Mouse (Mus musculus): ENCODE results near the gene Gm10720.
"Not testable (repeated sequence)": the region's sequence is repeated elsewhere in the genome, so short reads cannot be mapped to it uniquely, and the experiment has no call there.

Gene Gm10720

GRCm38 (mm10) chr9:3015354-3015753 is at the start of gene Gm10720:
Gene Gm10720 (plus strand): TSS chr9:3015654.
- in situ Hi-C loops (cut with MboI, MseI): not testable (repeated sequence)

GRCm38 (mm10) chr9:3000445-3000972 is 14.9 kb upstream of the Gm10720 start, which contains the start of gene Gm10722:
Gene Gm10722 (plus strand): TSS chr9:3000922.
- in situ Hi-C loops (cut with MboI, MseI): not testable (repeated sequence)

GRCm38 (mm10) chr9:3001006-3001405 is 14.4 kb upstream of the Gm10720 start:
- in situ Hi-C loops (cut with MboI, MseI): not testable (repeated sequence)

GRCm38 (mm10) chr9:3001948-3002659 is 13.3 kb upstream of the Gm10720 start:
- in situ Hi-C loops (cut with MboI, MseI): not testable (repeated sequence)

- in situ Hi-C loops (cut with MboI, MseI): not testable (repeated sequence)
Observed at GRCm38 (mm10) chr9:3002794-3003396, 12.6 kb upstream of the Gm10720 start, which contains the start of gene Gm11168. Gene Gm11168 (plus strand): TSS chr9:3003346.

GRCm38 (mm10) chr9:3006179-3006578 is 9.3 kb upstream of the Gm10720 start:
- in situ Hi-C loops (cut with MboI, MseI): not testable (repeated sequence)

GRCm38 (mm10) chr9:3006636-3007035 is 8.8 kb upstream of the Gm10720 start:
- in situ Hi-C loops (cut with MboI, MseI): not testable (repeated sequence)

GRCm38 (mm10) chr9:3007272-3007671 is 8.2 kb upstream of the Gm10720 start:
- in situ Hi-C loops (cut with MboI, MseI): not testable (repeated sequence)

- in situ Hi-C loops (cut with MboI, MseI): not testable (repeated sequence)
Observed at GRCm38 (mm10) chr9:3009331-3009730, 6.1 kb upstream of the Gm10720 start.

GRCm38 (mm10) chr9:3012054-3012621 is 3.3 kb upstream of the Gm10720 start:
- in situ Hi-C loops (cut with MboI, MseI): not testable (repeated sequence)

GRCm38 (mm10) chr9:3012733-3013279 is 2.6 kb upstream of the Gm10720 start, which contains the start of gene Gm10721:
Gene Gm10721 (plus strand): TSS chr9:3013140.
- in situ Hi-C loops (cut with MboI, MseI): not testable (repeated sequence)

- in situ Hi-C loops (cut with MboI, MseI): not testable (repeated sequence)
Observed at GRCm38 (mm10) chr9:3015896-3016295, 442 bp downstream of the Gm10720 start.

GRCm38 (mm10) chr9:3017108-3017507 is 1.7 kb downstream of the Gm10720 start, which contains the start of gene Gm10719:
Gene Gm10719 (plus strand): TSS chr9:3017408.
- in situ Hi-C loops (cut with MboI, MseI): not testable (repeated sequence)

- in situ Hi-C loops (cut with MboI, MseI): not testable (repeated sequence)
Observed at GRCm38 (mm10) chr9:3018944-3019343, 3.5 kb downstream of the Gm10720 start.

GRCm38 (mm10) chr9:3019835-3020727 is 4.6 kb downstream of the Gm10720 start:
- in situ Hi-C loops (cut with MboI, MseI): not testable (repeated sequence)

- in situ Hi-C loops (cut with MboI, MseI): not testable (repeated sequence)
Observed at GRCm38 (mm10) chr9:3022316-3023008, 7.0 kb downstream of the Gm10720 start.

GRCm38 (mm10) chr9:3023312-3023984 is 8.0 kb downstream of the Gm10720 start, which contains the start of gene Gm10718:
Gene Gm10718 (plus strand): TSS chr9:3023547.
- in situ Hi-C loops (cut with MboI, MseI): not testable (repeated sequence)

GRCm38 (mm10) chr9:3023985-3024648 is 8.7 kb downstream of the Gm10720 start:
- in situ Hi-C loops (cut with MboI, MseI): not testable (repeated sequence)

GRCm38 (mm10) chr9:3024912-3025467 is 9.5 kb downstream of the Gm10720 start, which contains the start of gene Gm10717:
Gene Gm10717 (plus strand): TSS chr9:3025417.
- in situ Hi-C loops (cut with MboI, MseI): not testable (repeated sequence)
